Mouse (Mus musculus) frontal cortex, postnatal 14 days (tissue): ENCODE results near the gene Omt2a.
A peak's percentile ranks its signal among the peaks of the same experiment; 100 is the strongest.
"Not testable (repeated sequence)": the region's sequence is repeated elsewhere in the genome, so short reads cannot be mapped to it uniquely, and the experiment has no call there.

Experiments used
- DNase-seq, 2 experiments: peaks; one replicate each; pipeline ENCODE4 v3.0.0; 2022; ENCODE audit warnings: low spot score in 2 of 2

The Omt2a gene

DNA sequence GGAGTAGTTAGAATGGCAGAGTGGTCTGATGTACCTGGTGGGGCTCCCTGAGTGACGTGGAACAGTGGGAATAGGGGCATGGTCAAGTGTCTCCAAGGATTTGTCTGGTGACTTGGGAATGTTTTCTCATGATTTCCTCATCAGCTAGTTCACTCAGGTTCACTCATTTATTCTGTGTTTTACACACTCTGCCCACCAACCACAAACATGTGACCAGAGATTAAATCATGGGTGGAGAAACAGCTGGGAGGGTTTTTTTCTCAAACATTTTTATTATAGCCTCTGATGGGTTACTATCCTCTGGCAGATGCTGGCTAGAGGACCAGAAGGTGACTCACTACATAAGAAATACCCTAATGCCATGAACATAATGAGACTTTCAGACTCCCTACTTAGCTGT is 16.4 kb downstream of the Omt2a start:
- no peak for DNase-seq

DNA sequence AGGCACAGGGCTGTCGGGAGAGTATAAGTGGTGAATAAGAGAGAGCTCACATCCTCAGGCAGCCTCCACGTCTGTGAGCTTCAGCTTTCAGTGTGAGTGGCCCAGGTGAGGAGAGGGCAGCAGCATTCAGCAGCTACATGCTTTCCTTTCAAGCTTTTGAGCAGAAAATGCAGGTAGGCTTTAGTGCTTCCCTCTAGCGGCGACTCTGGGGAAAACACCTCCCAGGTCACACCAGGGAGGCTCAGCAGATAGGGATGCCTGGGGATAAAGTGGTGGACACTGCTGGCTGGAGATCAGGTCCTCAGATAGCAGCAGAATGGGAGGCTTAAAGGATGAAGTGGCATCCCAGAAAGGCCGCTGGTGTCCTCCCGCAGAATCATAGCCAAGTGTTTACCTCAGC is 18.5 kb downstream of the Omt2a start:
- DNase-seq = peak in 1 of 2 experiments; percentile 8

DNA sequence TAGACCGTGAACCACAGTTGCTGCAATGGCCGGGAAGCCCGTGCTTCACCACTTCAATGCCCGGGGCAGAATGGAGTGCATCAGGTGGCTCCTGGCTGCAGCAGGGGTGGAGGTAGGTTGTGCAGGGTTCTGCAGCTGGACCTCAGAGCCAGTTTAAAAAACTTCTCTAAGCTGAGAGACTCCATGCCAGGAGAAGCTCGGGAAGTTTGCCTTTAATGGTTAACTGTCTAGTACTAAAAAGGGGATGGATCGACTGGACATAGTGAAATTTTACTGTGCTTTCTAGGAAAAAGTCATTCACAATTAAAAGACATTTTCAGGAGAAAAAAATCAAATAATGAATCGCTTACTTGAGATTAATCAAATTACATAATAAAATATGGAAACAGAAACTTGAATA is 19.8 kb downstream of the Omt2a start:
- DNase-seq = not testable (repeated sequence)

DNA sequence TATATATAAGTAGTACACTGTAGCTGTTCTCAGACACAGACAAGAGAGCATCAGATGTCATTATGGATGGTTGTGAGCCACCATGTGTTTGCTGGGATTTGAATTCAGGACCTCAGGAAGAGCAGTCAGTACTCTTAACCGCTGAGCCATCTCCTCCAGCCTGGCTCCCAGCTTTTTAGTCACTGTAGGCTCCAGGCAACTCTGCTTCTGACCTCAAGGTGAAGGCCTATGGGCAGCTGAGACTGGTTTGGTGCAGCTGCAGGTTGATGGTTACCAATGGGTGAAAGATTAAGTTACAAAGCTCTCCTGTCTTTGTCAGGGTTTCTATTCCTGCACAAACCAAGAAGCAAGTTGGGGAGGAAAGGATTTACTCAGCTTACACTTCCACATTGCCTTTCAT is 20.9 kb downstream of the Omt2a start:
- DNase-seq = not testable (repeated sequence)

DNA sequence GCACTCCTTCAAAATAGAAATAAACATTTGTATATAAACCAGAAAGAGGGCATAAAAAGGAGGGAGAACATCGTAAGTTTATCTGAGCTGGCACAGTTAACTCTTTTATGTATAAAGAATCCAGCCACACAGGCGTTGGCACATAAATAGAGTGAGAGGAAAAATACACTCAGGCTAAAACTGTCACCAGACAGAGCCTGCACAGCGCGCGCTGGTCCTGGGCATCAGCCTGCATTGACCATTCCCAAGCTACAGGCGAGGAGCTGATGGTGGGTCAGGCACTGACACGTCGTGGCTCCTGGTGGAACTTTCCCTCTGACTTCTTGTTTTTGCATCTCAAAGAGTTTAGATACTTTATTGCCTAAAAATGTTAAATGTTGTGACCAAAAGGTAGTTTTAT is 22.1 kb downstream of the Omt2a start:
- DNase-seq = not testable (repeated sequence)

DNA sequence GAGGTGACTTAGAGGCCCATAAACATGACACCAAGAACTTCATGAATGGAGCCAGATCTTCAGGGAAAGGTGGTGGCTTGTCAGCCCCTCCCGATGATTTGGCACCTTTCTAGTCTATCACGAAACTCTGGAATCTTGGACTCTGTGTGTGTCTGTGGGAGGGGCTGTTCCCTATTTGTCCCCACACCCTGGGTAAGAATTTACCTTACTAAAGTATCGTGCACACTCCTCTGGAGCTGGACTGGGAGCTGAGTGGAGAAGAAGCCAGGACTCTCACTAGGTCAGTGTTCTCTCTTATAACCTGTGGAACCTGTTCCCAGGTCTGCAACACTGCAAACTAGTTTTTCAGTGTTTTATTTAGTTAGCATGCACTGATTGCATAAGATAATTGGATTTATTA is 24.9 kb downstream of the Omt2a start, which contains the start of gene Gm10639:
Gene Gm10639, plus strand, starts transcription at position 201 of the 400 bp plus-strand sequence.
- DNase-seq = not testable (repeated sequence)

DNA sequence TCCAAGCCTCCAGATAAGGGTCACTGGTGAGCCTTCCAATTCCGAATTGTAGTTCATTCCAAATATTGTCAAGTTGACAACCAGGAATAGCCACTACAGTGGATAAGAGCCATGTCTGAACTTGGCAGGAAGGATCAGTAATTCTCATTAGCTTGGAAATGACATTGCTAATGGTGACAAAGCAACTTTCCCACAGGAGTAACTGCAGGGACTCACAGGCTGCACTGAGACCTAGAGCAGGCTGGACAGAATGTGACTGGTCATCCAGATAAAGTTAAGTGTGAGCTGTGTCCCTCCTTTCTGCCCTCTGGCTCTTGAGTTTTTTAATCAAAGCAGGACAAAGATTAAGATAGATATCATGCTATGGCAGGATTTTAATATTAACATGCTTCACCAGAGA is 25.5 kb downstream of the Omt2a start:
- not testable (repeated sequence) for DNase-seq

DNA sequence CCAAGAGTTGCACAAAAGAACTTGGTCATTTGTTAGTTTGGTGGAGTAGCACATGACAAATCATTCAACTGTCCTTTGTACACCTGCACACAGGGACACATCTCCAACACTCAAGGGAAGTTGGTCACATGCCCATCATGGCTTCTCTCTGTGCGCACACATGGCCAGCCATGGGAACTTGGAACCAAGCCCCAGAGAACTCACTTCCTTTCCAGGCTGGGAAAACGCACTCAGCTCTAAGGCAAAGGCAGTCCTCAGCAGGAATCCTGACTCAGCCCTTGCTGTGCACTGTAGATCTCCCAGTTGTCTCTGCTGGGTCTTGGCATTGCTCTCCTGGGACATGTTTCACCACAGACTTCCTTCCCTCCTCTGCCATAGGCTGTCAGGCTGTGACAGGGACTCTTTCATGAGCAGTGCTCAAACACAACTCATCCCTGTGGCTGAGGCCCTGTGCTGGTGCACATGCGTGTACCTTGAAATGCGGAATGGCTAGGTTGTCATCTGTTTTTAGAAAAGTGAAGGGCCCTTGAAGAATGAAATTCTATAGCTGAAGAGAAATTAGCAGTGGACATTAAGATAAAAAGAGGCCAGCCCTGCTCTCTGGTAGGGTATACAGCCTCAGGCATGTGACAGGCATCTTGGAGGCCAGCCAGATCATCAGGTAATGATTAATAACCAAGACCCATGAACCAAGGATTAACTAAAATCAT is 32.4 kb downstream of the Omt2a start:
- DNase-seq = not testable (repeated sequence)

DNA sequence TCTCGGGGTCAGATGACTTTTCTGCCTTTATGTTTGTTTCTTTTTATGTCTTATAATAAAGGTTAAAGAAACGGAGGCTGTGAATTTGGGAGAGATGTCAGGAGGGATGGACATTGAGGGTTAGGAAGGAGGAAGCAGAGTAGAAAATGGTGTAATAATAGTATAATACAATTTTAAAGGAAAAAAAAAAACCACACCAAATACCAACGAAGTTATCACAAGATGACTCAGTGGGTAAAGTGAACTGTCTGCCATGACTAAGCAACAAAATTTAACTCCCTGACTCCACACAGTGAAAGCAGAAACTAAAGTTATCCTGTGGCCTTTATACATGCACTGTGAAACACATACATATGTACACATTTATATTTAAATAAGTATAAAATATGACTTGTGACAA is 43.7 kb downstream of the Omt2a start:
- DNase-seq = not testable (repeated sequence)
